Mouse (Mus musculus) limb, embryonic 14.5 days (tissue): ENCODE data around the gene Asic4. TPM values are rescaled to one million over a fixed set of nuclear protein-coding genes. Genes with fewer than 3 reads are reported as not detected.

Source experiments
- ATAC-seq: fragments of 200-750 bp; cut with Nextera tagmentation; 2 replicates; pipeline ENCODE4 v1.8.0; 2017; ENCODE audit warnings: low read depth, moderate number of reproducible peaks, moderate TSS enrichment; ENCODE audit not compliant: low FRiP score
- DNase-seq: peaks from one replicate; pipeline ENCODE4 v3.0.0-alpha.2; 2015; ENCODE audit warnings: low spot score
- H3K27ac ChIP-seq: fragments of 300-500 bp; sonication (generic); replicated peaks from 2 replicates; pipeline ENCODE4 v1.5.1; 2014; ENCODE audit warnings: low read depth, mild to moderate bottlenecking, low read length, moderate library complexity, mixed read lengths
- H3K27me3 ChIP-seq: fragments of 300-500 bp; sonication (generic); 2 replicates; pipeline ENCODE4 v1.6.1; 2014; ENCODE audit warnings: low read length, mixed read lengths; ENCODE audit not compliant: control insufficient read depth, insufficient read depth
- H3K36me3 ChIP-seq: fragments of 300-500 bp; sonication (generic); 2 replicates; pipeline ENCODE4 v1.6.1; 2014; ENCODE audit warnings: mild to moderate bottlenecking, low read length, moderate library complexity, mixed read lengths; ENCODE audit not compliant: control insufficient read depth, insufficient read depth
- H3K4me1 ChIP-seq: fragments of 300-500 bp; sonication (generic); 2 replicates; pipeline ENCODE4 v1.6.1; 2014; ENCODE audit warnings: antibody characterized with exemption, low read length, mixed read lengths; ENCODE audit not compliant: control insufficient read depth, insufficient read depth
- H3K4me2 ChIP-seq: fragments of 300-500 bp; sonication (generic); replicated peaks from 2 replicates; pipeline ENCODE4 v1.6.1; 2014; ENCODE audit warnings: low read depth, mild to moderate bottlenecking, low read length, moderate library complexity; ENCODE audit not compliant: severe bottlenecking
- H3K4me3 ChIP-seq: fragments of 300-500 bp; sonication (generic); replicated peaks from 2 replicates; pipeline ENCODE4 v1.5.1; 2014; ENCODE audit warnings: low read length
- H3K9ac ChIP-seq: fragments of 300-500 bp; sonication (generic); 2 replicates; pipeline ENCODE4 v1.6.1; 2014; ENCODE audit warnings: mild to moderate bottlenecking, low read depth, low read length, moderate library complexity; ENCODE audit not compliant: severe bottlenecking
- H3K9me3 ChIP-seq: fragments of 300-500 bp; sonication (generic); 2 replicates; pipeline ENCODE4 v1.6.1; 2016; ENCODE audit warnings: low read length; ENCODE audit not compliant: control insufficient read depth
- POLR2A ChIP-seq: fragments of 200-500 bp; IDR thresholded peaks from 2 replicates; pipeline ENCODE4 v1.8.0; 2012; ENCODE audit warnings: inconsistent platforms, mild to moderate bottlenecking, moderate library complexity, borderline replicate concordance; ENCODE audit not compliant: insufficient read depth, insufficient read length; ENCODE audit errors: extremely low read depth
- WGBS: fragments of 180-500 bp; shearing (Covaris S2); extraction: QIAGEN DNeasy Blood & Tissue Kit; methylation state at CpG from one replicate; pipeline ENCODE4 v1.1.7; 2014; 5-methylcytosine and 5-hydroxymethylcytosine counted together
- polyA plus RNA-seq, 2 experiments: library from polyadenylated mRNA; depleted of rRNA in 1 of 2; stranded (reverse) in 1 of 2; unstranded in 1 of 2; fragments of >200 nt; fragmentation: Nextera tagmentation in 1 of 2; extraction: Ambion mirVana in 1 of 2; gene quantifications; 2 replicates each; pipeline versions ENCODE4 v1.2.1 to v1.2.3; 2012 to 2014

The Asic4 gene
- polyA plus RNA-seq, 2 experiments = 0.15 to 0.35 TPM

DNA sequence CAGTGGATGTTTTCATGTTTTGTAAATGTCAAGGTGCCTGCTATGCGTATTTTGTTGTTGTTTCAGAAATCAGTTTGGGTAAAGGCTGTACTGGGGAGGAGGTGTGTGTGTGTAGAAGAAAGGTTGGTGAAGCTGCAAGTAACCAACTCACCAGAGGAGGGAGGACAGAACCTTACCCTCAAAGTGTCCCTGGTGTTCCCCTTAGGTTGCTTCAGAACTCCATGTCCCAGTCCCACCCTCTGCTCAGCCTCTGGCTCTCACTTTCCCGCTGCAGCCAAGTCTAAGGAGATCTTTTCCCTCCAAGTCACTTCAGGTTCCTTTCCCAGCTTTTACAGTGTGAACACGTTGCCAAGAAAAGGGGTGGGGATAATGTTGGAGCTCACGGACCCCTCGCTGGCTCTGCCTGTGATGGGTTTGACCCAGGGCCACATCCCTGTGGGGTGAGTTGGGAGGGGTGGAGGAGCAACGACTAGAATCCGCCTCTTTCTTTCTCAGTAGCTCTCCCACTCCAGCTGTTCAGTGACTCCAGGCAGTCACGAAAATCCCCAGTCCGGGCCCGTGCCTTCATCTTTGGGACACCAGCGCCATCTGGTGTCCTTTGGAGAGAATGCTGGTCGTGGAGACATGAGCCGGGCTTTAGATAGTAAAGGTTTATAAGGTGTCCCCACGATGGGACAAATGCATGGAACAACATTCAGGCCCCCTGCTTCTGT lies 17.1 kb downstream of the Asic4 start:
- WGBS = 7% methylated on average over 14 of the region's 14 CpGs
- H3K4me2 ChIP-seq = no peak overlapping the region; the same call in 1 of the 2 replicates
- no peak for TF ChIP-seq POLR2A
- no peak overlapping the region for H3K27ac ChIP-seq
- no peaks in the 10 kb centered on the region for H3K4me1 ChIP-seq
- no peak overlapping the region for H3K4me3 ChIP-seq
- no peaks in the 10 kb centered on the region for H3K27me3 ChIP-seq
- ATAC-seq = peak; percentile 91
- DNase-seq = peak; percentile 84
- H3K36me3 ChIP-seq = peaks cover 4% of the 10 kb centered on the region; the same call in 1 of the 2 replicates
- H3K9ac ChIP-seq = no peak overlapping the region
- H3K9me3 ChIP-seq = no peaks in the 10 kb centered on the region

DNA sequence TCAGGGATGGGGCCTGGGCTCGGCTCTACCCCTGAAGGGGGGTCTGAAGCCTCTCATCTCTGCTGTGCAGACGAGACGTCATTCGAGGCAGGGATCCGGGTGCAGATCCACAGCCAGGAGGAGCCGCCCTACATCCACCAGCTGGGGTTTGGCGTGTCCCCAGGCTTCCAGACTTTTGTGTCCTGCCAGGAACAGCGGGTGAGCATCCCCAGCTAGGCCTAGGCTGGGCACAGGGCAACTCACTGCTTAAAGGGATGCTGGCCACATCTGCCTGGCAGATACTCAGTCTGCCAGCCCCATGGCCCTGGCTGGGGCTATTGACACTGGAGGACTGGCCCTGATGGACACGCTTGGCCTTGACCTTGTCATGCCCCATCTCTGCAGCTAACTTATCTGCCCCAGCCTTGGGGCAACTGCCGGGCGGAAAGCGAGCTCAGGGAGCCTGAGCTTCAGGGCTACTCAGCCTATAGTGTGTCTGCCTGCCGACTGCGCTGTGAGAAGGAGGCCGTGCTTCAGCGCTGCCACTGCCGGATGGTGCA lies 19.1 kb downstream of the Asic4 start:
- Histone ChIP-seq H3K36me3 (peaks cover 23% of the 10 kb centered on the region), H3K9me3 (no peaks in the 10 kb centered on the region), H3K9ac (no peak overlapping the region), H3K4me1 (0 out of 2 replicates have a peak, but pooled peaks cover 3% of the 10 kb centered on the region), H3K27me3 (no peaks in the 10 kb centered on the region), H3K4me3 (no peak overlapping the region), H3K27ac (no peak overlapping the region), H3K4me2 (no peak overlapping the region)
- 81% methylated on average over 17 of the region's 17 CpGs for WGBS
- ATAC-seq = no peak
- DNase-seq = no peak
- TF ChIP-seq POLR2A = no peak

DNA sequence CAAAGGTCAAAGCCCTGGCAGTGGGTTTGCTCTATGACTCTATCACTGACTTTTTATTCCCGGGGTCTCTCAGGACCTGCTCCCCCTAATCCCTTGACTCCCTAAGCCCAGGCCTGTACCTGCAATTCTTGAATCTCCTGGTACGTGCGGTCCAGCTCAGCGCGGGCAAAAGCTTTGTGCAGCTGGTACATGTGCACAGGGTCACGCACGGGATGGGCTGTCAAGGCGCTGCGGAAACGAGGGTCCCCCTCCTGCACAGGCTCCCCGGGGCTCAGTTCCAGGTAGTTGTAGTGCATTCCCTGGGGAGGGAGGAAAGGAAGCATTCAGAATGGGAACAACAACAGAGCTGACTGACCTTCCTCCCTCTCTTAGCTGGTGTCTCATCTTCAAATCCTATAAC lies 26.2 kb downstream of the Asic4 start:
- no peaks in the 10 kb centered on the region for H3K9me3 ChIP-seq
- no peak for DNase-seq
- H3K27ac ChIP-seq = no peak overlapping the region
- peaks cover 19% of the 10 kb centered on the region for H3K4me1 ChIP-seq
- no peak overlapping the region for H3K4me3 ChIP-seq
- H3K36me3 ChIP-seq = peaks cover 47% of the 10 kb centered on the region
- no peak overlapping the region for H3K4me2 ChIP-seq
- 94% methylated on average over 11 of the region's 11 CpGs for WGBS
- peaks cover 5% of the 10 kb centered on the region; the same call in 1 of the 2 replicates for H3K27me3 ChIP-seq
- no peak for TF ChIP-seq POLR2A
- H3K9ac ChIP-seq = no peak overlapping the region
- ATAC-seq = no peak

DNA sequence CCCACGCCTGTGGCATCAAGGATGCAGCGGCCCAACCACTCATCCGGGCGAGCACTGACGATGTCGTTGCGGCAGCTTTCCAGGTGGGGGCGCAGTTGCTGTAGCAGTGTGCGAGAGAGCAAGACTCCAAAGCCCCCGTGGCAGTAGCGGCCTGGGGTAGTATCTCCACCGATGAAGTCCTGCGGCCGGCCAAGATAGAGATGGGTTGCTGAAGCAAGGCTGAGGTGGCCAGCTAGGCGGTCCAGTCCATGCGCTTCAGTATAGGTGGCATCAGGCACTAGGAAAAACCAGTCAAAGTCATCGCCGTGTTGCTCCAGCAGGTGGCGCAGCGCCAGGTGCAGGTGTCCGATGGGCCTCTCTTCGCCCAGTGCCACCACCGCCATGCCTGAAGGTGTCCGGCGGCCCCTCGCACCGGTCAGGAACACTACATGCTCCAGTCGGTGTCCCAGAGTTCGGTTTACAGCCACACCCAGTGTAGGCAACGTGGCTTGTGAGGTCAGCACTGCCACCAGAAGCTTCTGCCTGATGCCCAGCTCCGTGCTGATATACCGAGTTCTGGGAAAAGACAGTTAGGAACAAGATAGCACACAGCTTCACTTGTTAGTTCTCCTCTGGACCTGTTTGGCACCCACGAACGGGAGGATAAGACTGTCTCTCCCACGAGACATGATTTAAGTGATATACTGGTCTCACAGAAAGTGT lies 27.2 kb downstream of the Asic4 start:
- Histone ChIP-seq H3K4me2 (peak overlapping the region; percentile 75), H3K27ac (no peak overlapping the region), H3K9me3 (no peaks in the 10 kb centered on the region), H3K36me3 (peaks cover 43% of the 10 kb centered on the region), H3K27me3 (peaks cover 5% of the 10 kb centered on the region; the same call in 1 of the 2 replicates), H3K9ac (no peak overlapping the region), H3K4me3 (peak overlapping the region; percentile 68), H3K4me1 (peaks cover 19% of the 10 kb centered on the region)
- ATAC-seq = no peak
- DNase-seq = peak; percentile 80
- 17% methylated on average over 35 of the region's 35 CpGs for WGBS
- TF ChIP-seq POLR2A = no peak

DNA sequence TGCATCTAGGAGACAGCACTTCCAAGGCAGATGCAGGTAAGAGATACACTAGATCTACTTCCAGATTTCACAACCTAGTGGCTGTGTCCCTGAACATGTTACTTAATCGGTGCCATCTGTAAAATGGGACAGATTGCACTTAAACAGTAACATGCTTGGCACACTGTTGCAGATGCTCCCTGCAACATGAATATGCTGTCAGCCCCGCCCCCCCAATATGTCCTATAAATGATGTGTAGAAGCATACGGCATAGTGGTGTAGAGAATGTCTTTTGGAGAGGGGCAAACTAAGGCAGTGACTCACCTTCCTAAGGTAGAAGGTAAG lies 27.7 kb downstream of the Asic4 start:
- no peak overlapping the region for H3K27ac ChIP-seq
- no peak overlapping the region for H3K9ac ChIP-seq
- WGBS = 44% methylated on average over 3 of the region's 3 CpGs
- DNase-seq (no peak), ATAC-seq (no peak)
- H3K4me3 ChIP-seq = peak overlapping the region; percentile 68
- TF ChIP-seq POLR2A = no peak
- H3K4me2 ChIP-seq = peak overlapping the region; percentile 75
- H3K9me3 ChIP-seq = no peaks in the 10 kb centered on the region
- peaks cover 19% of the 10 kb centered on the region for H3K4me1 ChIP-seq
- peaks cover 38% of the 10 kb centered on the region for H3K36me3 ChIP-seq
- H3K27me3 ChIP-seq = peaks cover 10% of the 10 kb centered on the region; the same call in 1 of the 2 replicates
